Mouse (Mus musculus): ENCODE data around the gene Olfr310.

Gene Olfr310

DNA sequence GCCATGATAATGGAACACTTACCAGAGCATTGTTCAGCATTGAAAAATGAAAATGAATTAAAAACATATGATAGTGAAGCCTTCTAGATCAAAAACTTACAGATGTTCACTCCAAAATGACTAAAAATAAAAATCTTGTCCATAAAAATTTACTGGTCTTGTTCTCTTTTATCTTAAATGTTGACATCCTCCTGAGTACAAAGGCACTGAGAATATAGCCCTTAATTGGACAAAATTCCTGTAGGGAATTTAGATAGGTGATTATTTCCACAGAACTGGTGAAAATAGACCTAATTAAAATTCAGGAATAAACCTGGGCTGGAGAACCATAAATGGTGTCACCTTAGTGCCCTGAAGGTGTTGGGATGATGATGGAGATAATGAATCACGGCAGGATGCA, at the start of gene Olfr310:
Gene Olfr310, minus strand, starts transcription at position 101 of the 400 bp plus-strand sequence.
- no peak for DNase-seq (ENCODE audit: low spot score)

DNA sequence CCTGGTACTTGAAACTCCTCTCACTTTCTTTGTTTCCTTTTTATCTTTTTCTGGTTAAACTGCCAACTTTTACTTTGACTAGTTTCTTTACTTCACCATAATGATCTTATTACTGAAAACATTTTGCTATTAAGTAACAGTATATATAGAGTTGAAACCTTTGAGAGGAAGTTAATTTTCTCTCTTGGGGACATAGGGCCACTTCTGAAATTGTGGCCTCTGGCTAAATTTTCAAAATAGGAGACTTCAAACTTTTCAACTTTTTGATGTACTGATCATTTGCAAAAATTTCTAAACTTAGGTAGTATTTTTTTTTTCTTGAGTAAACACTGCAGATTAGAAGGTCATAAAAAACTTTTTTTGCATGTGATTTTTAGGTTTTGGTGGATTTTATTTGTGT, 48.6 kb upstream of the Olfr310 start, which contains the start of gene Olfr308:
Gene Olfr308, minus strand, starts transcription at position 101 of the 400 bp plus-strand sequence.
- DNase-seq (ENCODE audit: low spot score) = no peak

GRCm38 (mm10) chr7:86321323-86321722, 44.4 kb upstream of the Olfr310 start:
- no peak for DNase-seq (ENCODE audit: low spot score)

- DNase-seq (ENCODE audit: low spot score) = no peak
Measured at GRCm38 (mm10) chr7:86313608-86314007, 36.6 kb upstream of the Olfr310 start, which contains the start of gene Olfr309. Gene Olfr309, minus strand, starts transcription at chr7:86313708.

DNA sequence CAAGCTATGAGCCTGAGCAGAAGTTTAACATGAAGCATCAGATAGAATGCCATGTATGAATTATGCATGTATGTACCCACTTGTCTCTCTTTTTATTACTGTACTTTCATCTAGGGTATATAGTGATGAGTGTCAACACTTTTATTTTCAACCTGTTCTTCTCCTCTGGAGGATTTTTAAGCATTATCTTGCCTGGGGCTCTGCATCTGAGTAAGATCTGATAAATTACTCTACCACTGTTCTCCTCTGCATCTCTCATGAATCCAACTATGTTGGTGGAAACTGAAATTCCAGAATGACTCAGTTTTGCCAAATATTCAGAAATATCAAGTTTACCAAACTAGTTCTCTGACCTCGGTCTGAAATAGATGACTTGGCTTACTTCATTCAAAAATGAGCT, 30.8 kb downstream of the Olfr310 start, which contains the start of gene Vmn2r76:
Gene Vmn2r76, minus strand, starts transcription at position 101 of the 400 bp plus-strand sequence.
- DNase-seq (ENCODE audit: low spot score) = no peak
